Mouse (Mus musculus): Measurements from ENCODE around the gene Ascc3. TPM values are rescaled to one million over a fixed set of nuclear protein-coding genes. Genes with fewer than 3 reads are reported as not detected.

The Ascc3 gene
- polyA plus RNA-seq, 1 experiment: 23.4 TPM

- Histone ChIP-seq H3K27me3 (ENCODE audit: control insufficient read depth, insufficient read depth, low read length) (peaks cover 24% of the 10 kb centered on the region), H3K27ac (ENCODE audit: control insufficient read depth, insufficient read depth, low read depth, low read length) (no peak overlapping the region), H3K36me3 (ENCODE audit: control insufficient read depth, insufficient read depth, low read length) (no peaks in the 10 kb centered on the region), H3K4me1 (ENCODE audit: control insufficient read depth, insufficient read depth, low read length) (peaks cover 20% of the 10 kb centered on the region), H3K4me3 (ENCODE audit: control insufficient read depth, low read depth, low read length) (no peak overlapping the region)
- TF ChIP-seq CTCF (IDR thresholded peaks at IDR 0.05; ENCODE audit: control insufficient read depth, insufficient read depth, insufficient replicate concordance, low read depth, low read length) (no peak), POLR2A (IDR thresholded peaks at IDR 0.05; ENCODE audit: control insufficient read depth, low read depth, low read length) (no peak)
Observed at GRCm38 (mm10) chr10:50898621-50899020, 306.2 kb downstream of the Ascc3 start.

DNA sequence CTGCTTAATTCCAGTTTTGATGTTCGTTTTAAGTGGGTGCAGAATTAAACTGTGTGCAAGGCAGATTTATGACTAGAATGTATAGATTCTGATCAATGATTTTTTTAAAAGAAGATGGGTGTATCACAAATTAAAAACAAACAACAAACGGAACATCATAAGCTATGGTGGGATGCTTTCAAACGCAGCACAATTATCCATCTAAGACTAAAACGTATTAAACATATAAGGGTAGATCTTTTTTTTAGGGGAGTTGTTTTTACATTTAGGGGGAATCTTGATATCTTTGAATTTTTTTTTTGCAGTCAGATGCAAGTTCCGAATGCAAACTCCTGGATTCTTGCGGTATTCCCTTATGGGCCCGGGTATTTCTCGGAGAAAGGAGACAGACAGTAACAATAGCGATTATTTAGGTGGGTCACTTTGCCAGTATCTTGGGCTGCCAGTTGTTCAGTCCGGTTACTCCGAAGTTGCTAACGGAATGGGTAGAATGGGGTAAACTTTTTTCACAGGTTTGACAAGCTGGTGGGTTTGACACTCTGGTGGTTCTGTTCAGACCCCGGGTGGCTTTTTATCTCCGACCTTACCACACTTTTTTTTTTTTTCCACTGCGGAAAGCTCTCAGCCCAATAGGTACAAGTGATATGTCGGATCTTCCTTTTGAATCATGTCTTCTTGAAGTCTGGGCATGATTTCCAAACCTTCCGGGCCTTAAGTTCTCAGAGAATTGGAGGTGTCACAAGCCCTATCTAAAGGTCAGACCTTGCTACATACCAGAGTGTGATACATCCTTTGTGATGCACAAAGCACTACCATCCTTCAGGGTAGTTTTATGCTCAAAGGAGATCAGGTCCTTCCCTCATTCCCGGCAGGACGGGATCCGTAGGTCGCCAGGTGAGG is 307.6 kb downstream of the Ascc3 start:
- H3K4me1 ChIP-seq (ENCODE audit: control insufficient read depth, insufficient read depth, low read length): peaks cover 9% of the 10 kb centered on the region
- H3K27me3 ChIP-seq (ENCODE audit: control insufficient read depth, insufficient read depth, low read length): peaks cover 24% of the 10 kb centered on the region
- H3K27ac ChIP-seq (ENCODE audit: control insufficient read depth, insufficient read depth, low read depth, low read length): no peak overlapping the region
- H3K36me3 ChIP-seq (ENCODE audit: control insufficient read depth, insufficient read depth, low read length): no peaks in the 10 kb centered on the region
- no peak for TF ChIP-seq CTCF (IDR thresholded peaks at IDR 0.05; ENCODE audit: control insufficient read depth, insufficient read depth, insufficient replicate concordance, low read depth, low read length)
- no peak for TF ChIP-seq POLR2A (IDR thresholded peaks at IDR 0.05; ENCODE audit: control insufficient read depth, low read depth, low read length)
- no peak overlapping the region for H3K4me3 ChIP-seq (ENCODE audit: control insufficient read depth, low read depth, low read length)
